Mouse (Mus musculus): ENCODE measurements around the gene Fev. TPM values are rescaled to one million over a fixed set of nuclear protein-coding genes. Genes with fewer than 3 reads are reported as not detected.
A peak's percentile ranks its signal among the peaks of the same experiment; 100 is the strongest.

Gene Fev
- not detected for total RNA-seq (2021)
- long read RNA-seq, experiment 1: 0 reads
- long read RNA-seq, experiment 2: 0 reads

- DNase-seq: no peak
- intact Hi-C loops (cut with DNase I; ENCODE audit: low total_unique reads): no loop called here
These were observed at the start of gene Fev for GRCm38 (mm10) chr1:74885369-74886042. TSS of gene Fev (minus strand) at chr1:74885419.

- intact Hi-C loops (cut with DNase I; ENCODE audit: low total_unique reads): no loop called here
- no peak for DNase-seq
These were observed 42.5 kb upstream of the Fev start for GRCm38 (mm10) chr1:74927621-74928296.

DNA sequence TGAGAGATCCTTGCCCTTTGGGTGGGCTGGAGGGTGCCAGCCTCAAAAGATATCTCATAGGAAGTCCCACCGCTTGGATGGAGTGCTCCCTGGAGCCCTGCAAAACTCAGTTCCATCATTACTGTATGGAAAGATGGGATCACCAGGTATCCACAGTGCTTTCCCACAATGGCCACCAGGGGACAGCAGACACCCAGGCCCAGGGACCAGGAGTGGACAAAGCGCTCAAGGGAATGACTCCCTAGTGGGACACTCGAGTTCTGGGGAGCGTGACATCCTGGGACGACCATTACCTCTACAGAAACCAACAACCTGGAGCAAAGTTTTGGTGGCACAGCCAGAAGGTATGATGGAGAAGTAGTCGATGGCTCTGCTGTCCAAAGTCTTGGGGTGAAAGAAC lies 41.5 kb upstream of the Fev start:
- no peak for DNase-seq
- intact Hi-C loops (cut with DNase I; ENCODE audit: low total_unique reads): no loop called here

- no peak for DNase-seq
These were observed 39.2 kb upstream of the Fev start for GRCm38 (mm10) chr1:74924464-74924863.

GRCm38 (mm10) chr1:74915706-74916105 lies 30.5 kb upstream of the Fev start:
- DNase-seq: no peak

More at GRCm38 (mm10) chr1:74924464-74924863, 39.2 kb upstream of the Fev start:
- intact Hi-C loops (cut with DNase I; ENCODE audit: low total_unique reads): no loop called here

DNA sequence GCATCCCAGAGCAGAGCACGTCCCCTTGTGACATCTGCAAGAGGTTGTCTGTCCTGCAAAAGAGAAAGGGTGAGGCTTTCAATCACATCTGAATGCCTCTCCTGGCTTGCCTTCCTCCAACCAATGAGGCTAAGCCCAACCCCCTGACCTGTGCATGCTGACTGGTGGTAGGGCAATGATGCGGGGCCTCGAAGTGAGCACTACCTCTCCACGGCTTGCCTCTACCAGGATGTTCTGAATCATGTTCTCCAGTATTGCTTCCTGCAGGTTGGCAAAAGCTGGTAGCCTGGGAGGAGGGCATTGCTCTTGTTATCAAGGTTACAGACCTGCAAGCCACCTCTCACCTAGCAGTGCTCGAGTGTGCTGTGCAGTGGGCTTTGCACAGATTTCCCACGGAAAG lies 17.0 kb upstream of the Fev start:
- intact Hi-C loops (cut with DNase I; ENCODE audit: low total_unique reads): no loop called here
- no peak for DNase-seq

More at GRCm38 (mm10) chr1:74915706-74916105, 30.5 kb upstream of the Fev start:
- intact Hi-C loops (cut with DNase I; ENCODE audit: low total_unique reads): no loop called here

DNA sequence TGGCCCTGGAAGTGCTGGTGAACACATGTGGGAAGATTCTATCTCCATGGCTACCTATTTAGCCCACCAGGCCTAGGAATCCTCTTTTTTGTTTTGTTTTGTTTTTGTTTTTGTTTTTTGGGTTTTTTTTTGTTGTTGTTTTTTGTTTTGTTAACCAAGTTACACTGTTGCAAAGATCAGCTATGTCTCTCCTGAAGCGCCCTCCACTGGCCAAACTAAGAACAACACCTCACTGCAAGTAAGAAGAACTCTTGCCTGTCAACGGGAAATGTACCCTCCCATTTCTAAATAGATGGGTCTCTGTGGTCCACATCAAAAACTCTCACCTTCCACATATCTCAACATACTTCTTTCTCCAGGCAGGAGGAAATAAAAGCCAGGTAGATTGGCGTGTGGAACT lies 16.5 kb upstream of the Fev start:
- intact Hi-C loops (cut with DNase I; ENCODE audit: low total_unique reads): no loop called here
- DNase-seq: no peak

GRCm38 (mm10) chr1:74900341-74901285 lies 15.4 kb upstream of the Fev start:
- DNase-seq: no peak
- intact Hi-C loops (cut with DNase I; ENCODE audit: low total_unique reads): no loop called here

DNA sequence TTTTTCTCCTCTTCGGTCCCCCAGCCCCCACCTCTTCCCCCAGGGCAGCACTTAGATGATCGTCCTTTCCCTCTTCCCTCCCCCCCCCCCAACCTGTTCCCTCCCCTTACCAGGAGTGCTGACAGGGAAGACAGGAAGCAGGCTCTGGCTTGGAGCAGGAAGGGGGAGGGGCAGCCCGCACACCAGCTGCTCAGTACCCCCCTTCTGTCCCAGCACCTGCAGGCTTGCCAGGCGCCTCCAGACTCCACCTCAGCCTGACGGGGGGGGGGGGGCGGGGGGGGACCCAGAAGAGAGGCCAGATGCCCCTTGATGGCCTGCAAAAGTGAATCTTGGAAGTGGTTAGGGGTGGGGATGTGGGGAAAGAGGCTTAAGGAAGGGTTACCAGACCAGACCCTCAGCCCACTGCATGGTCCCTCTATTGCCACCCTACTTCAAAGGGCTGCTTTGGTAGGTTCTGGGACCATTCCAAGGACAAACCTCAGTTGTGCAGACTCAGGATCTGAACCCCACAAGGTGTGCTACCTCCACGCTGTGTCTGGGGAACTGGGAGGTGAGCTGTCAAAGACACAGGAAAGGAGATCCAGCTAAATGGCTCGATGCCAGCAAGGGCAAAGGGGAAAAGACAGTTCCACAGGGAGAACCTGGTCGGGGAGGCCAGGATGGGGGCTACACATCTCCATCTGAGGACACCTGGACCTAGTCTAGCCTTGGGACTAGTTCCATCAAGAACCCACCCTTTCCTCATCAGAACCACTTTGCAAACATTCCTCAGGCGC lies 13.6 kb upstream of the Fev start:
- DNase-seq: no peak
- intact Hi-C loops (cut with DNase I; ENCODE audit: low total_unique reads): no loop called here

DNA sequence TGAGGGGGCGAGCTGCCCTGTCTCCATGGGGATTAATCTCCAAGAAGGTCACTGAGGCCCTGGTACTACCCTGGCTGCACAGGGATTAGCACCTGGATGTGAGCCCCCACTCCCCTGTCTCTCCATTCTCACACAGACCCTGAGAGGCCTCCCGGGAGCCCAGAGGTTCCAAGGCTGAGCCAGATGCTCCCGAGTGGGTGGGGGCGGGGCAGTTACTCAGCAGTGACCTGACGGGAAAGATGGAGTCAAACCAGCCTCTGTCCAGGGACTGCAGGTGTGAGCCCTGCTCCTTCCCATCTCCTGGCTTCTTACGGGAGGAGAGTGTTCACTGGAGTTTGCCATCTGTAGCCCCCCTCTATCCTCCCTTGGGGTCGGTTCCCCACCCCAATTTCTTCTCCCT lies 12.8 kb upstream of the Fev start:
- intact Hi-C loops (cut with DNase I; ENCODE audit: low total_unique reads): no loop called here
- no peak for DNase-seq

DNA sequence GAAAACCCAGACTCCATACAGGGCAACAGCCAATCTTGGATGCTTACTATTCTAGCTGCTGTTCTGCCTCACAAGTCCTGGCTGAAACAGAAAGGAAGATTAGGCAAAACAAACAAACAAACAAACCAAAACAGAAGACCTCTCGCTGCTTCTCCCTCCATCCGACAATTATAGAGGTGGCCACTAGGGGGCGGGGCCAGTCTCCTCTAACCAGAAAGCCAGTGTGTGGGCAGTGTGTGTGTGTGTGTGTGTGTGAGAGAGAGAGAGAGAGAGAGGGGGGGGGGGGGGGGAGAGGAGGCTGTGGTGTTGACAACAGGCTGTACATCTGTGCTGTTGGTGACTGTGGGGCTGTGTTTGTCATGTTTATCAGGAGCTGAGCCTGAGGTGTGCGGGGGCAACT lies 9.7 kb upstream of the Fev start:
- intact Hi-C loops (cut with DNase I; ENCODE audit: low total_unique reads): no loop called here
- peak; percentile 59 for DNase-seq

GRCm38 (mm10) chr1:74893134-74893855 lies 8.1 kb upstream of the Fev start, which contains the start of gene Cryba2:
TSS of gene Cryba2 (minus strand) at chr1:74893143.
- intact Hi-C loops (cut with DNase I; ENCODE audit: low total_unique reads): no loop called here
- no peak for DNase-seq

DNA sequence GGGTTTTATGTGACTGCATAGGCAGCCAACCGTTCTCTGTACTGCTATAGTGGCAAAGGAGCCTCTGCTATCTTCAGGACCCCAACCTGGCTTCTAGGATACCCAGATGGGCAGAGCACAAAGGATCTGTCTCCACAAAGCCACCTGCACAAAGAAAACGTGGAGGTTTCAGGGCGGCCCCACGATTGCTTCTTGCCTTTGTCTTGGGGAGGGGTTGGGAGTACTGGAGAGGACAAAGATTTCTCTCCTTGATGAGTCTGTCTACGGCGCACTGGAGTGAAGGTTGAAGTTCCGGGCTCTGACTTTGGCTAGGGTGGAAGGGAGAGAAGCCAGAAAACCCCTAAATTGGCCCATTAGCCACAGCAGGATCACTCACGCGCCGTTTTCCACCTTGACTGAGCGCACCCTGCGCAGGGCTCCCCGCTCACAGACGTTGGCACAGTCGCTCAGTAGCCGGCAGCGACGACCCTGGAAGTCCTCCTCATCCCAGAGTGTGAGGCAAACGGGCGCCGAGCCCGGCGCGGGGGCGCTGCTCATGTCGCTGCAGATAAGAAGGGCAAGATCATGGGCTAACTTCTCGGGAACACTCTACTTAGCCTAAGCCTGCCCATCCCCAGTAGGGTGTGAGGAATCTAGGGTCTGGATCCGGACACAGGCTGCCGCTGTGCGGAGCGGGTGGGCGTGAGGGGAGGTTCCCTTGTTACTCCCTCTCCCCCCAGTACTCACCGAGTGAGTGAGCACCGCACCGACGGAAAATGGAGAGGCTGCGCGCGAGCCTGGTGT lies 7.3 kb upstream of the Fev start:
- intact Hi-C loops (cut with DNase I; ENCODE audit: low total_unique reads): no loop called here
- no peak for DNase-seq

GRCm38 (mm10) chr1:74891513-74891912 lies 6.3 kb upstream of the Fev start:
- DNase-seq: no peak
- intact Hi-C loops (cut with DNase I; ENCODE audit: low total_unique reads): no loop called here

GRCm38 (mm10) chr1:74884196-74885141 lies 750 bp downstream of the Fev start:
- intact Hi-C loops (cut with DNase I; ENCODE audit: low total_unique reads): no loop called here
- no peak for DNase-seq

GRCm38 (mm10) chr1:74883441-74883840 lies 1.8 kb downstream of the Fev start:
- intact Hi-C loops (cut with DNase I; ENCODE audit: low total_unique reads): no loop called here
- no peak for DNase-seq

- no peak for DNase-seq
- intact Hi-C loops (cut with DNase I; ENCODE audit: low total_unique reads): no loop called here
These were observed 2.4 kb downstream of the Fev start for GRCm38 (mm10) chr1:74882828-74883227.

All from gastrocnemius, postnatal 14 days (tissue).